Mouse (Mus musculus): Measurements from ENCODE around the gene Fxyd3. TPM values are rescaled to one million over a fixed set of nuclear protein-coding genes. Genes with fewer than 3 reads are reported as not detected.

Fxyd3 gene
- polyA plus RNA-seq, 1 experiment from 2014 or later: 34.0 TPM

- no peak overlapping the region for H3K4me2 ChIP-seq
- H3K36me3 ChIP-seq (ENCODE audit: insufficient read depth): no peaks in the 10 kb centered on the region
- H3K4me3 ChIP-seq (ENCODE audit: low read depth, low read length): no peak overlapping the region
- no peak for ATAC-seq (ENCODE audit: insufficient read depth)
- no peaks in the 10 kb centered on the region for H3K27me3 ChIP-seq (ENCODE audit: insufficient read depth, low read length)
- DNase-seq: no peak
- 0 out of 2 replicates have a peak, but pooled peaks cover 3% of the 10 kb centered on the region for H3K4me1 ChIP-seq (ENCODE audit: insufficient read depth)
- H3K9me3 ChIP-seq (ENCODE audit: low read depth, low read length): no peaks in the 10 kb centered on the region
- TF ChIP-seq CTCF (IDR thresholded peaks at IDR 0.05; ENCODE audit: low read depth): no peak
- H3K9ac ChIP-seq: no peak overlapping the region
- no peak overlapping the region for H3K27ac ChIP-seq (ENCODE audit: low read depth)
Measured at GRCm38 (mm10) chr7:31073546-31073945, 3.0 kb downstream of the Fxyd3 start.

GRCm38 (mm10) chr7:31072326-31072725 is 4.2 kb downstream of the Fxyd3 start:
- H3K9me3 ChIP-seq (ENCODE audit: low read depth, low read length): no peaks in the 10 kb centered on the region
- no peak overlapping the region for H3K4me2 ChIP-seq
- ATAC-seq (ENCODE audit: insufficient read depth) (no peak), DNase-seq (no peak)
- TF ChIP-seq CTCF (IDR thresholded peaks at IDR 0.05; ENCODE audit: low read depth): no peak
- no peak overlapping the region for H3K9ac ChIP-seq
- no peaks in the 10 kb centered on the region for H3K27me3 ChIP-seq (ENCODE audit: insufficient read depth, low read length)
- H3K27ac ChIP-seq (ENCODE audit: low read depth): no peak overlapping the region
- H3K4me3 ChIP-seq (ENCODE audit: low read depth, low read length): no peak overlapping the region
- 34% methylated on average over 9 of the region's 9 CpGs for WGBS
- H3K4me1 ChIP-seq (ENCODE audit: insufficient read depth): peaks cover 3% of the 10 kb centered on the region; the same call in 1 of the 2 replicates
- H3K36me3 ChIP-seq (ENCODE audit: insufficient read depth): no peaks in the 10 kb centered on the region

GRCm38 (mm10) chr7:31070324-31070723 is 6.2 kb downstream of the Fxyd3 start:
- TF ChIP-seq CTCF (IDR thresholded peaks at IDR 0.05; ENCODE audit: low read depth): no peak
- ATAC-seq (ENCODE audit: insufficient read depth): no peak
- H3K4me1 ChIP-seq (ENCODE audit: insufficient read depth): peaks cover 3% of the 10 kb centered on the region; the same call in 1 of the 2 replicates
- 75% methylated on average over 6 of the region's 6 CpGs for WGBS
- H3K36me3 ChIP-seq (ENCODE audit: insufficient read depth): no peaks in the 10 kb centered on the region
- H3K4me3 ChIP-seq (ENCODE audit: low read depth, low read length): no peak overlapping the region
- H3K27me3 ChIP-seq (ENCODE audit: insufficient read depth, low read length): no peaks in the 10 kb centered on the region
- H3K27ac ChIP-seq (ENCODE audit: low read depth): no peak overlapping the region
- no peaks in the 10 kb centered on the region for H3K9me3 ChIP-seq (ENCODE audit: low read depth, low read length)
- no peak for DNase-seq
- no peak overlapping the region for H3K9ac ChIP-seq
- H3K4me2 ChIP-seq: no peak overlapping the region

GRCm38 (mm10) chr7:31069491-31069890 is 7.0 kb downstream of the Fxyd3 start:
- Histone ChIP-seq H3K27ac (ENCODE audit: low read depth) (no peak overlapping the region), H3K27me3 (ENCODE audit: insufficient read depth, low read length) (no peaks in the 10 kb centered on the region), H3K9me3 (ENCODE audit: low read depth, low read length) (no peaks in the 10 kb centered on the region), H3K4me3 (ENCODE audit: low read depth, low read length) (no peak overlapping the region), H3K4me2 (no peak overlapping the region), H3K9ac (no peak overlapping the region), H3K36me3 (ENCODE audit: insufficient read depth) (no peaks in the 10 kb centered on the region), H3K4me1 (ENCODE audit: insufficient read depth) (peaks cover 3% of the 10 kb centered on the region; the same call in 1 of the 2 replicates)
- DNase-seq: no peak
- 83% methylated on average over 14 of the region's 14 CpGs for WGBS
- TF ChIP-seq CTCF (IDR thresholded peaks at IDR 0.05; ENCODE audit: low read depth): no peak
- ATAC-seq (ENCODE audit: insufficient read depth): no peak

GRCm38 (mm10) chr7:31067836-31068235 is 8.7 kb downstream of the Fxyd3 start:
- Histone ChIP-seq H3K27me3 (ENCODE audit: insufficient read depth, low read length) (no peaks in the 10 kb centered on the region), H3K4me2 (no peak overlapping the region), H3K27ac (ENCODE audit: low read depth) (no peak overlapping the region), H3K36me3 (ENCODE audit: insufficient read depth) (no peaks in the 10 kb centered on the region), H3K4me3 (ENCODE audit: low read depth, low read length) (no peak overlapping the region), H3K4me1 (ENCODE audit: insufficient read depth) (peaks cover 3% of the 10 kb centered on the region; the same call in 1 of the 2 replicates), H3K9me3 (ENCODE audit: low read depth, low read length) (no peaks in the 10 kb centered on the region), H3K9ac (no peak overlapping the region)
- no peak for TF ChIP-seq CTCF (IDR thresholded peaks at IDR 0.05; ENCODE audit: low read depth)
- WGBS: 28% methylated on average over 5 of the region's 5 CpGs
- DNase-seq: peak; percentile 74
- peak; percentile 61 for ATAC-seq (ENCODE audit: insufficient read depth)

- no peaks in the 10 kb centered on the region; the same call in 1 of the 2 replicates for H3K4me1 ChIP-seq (ENCODE audit: insufficient read depth)
- WGBS: 76% methylated on average over 12 of the region's 12 CpGs
- no peaks in the 10 kb centered on the region for H3K9me3 ChIP-seq (ENCODE audit: low read depth, low read length)
- H3K4me2 ChIP-seq: no peak overlapping the region
- H3K4me3 ChIP-seq (ENCODE audit: low read depth, low read length): no peak overlapping the region
- no peaks in the 10 kb centered on the region for H3K27me3 ChIP-seq (ENCODE audit: insufficient read depth, low read length)
- TF ChIP-seq CTCF (IDR thresholded peaks at IDR 0.05; ENCODE audit: low read depth): no peak
- DNase-seq: no peak
- no peak overlapping the region for H3K9ac ChIP-seq
- no peak overlapping the region for H3K27ac ChIP-seq (ENCODE audit: low read depth)
- H3K36me3 ChIP-seq (ENCODE audit: insufficient read depth): no peaks in the 10 kb centered on the region
- ATAC-seq (ENCODE audit: insufficient read depth): no peak
Measured at GRCm38 (mm10) chr7:31063074-31063560, 13.4 kb downstream of the Fxyd3 start.

GRCm38 (mm10) chr7:31060621-31061010 is 15.9 kb downstream of the Fxyd3 start:
- H3K4me3 ChIP-seq (ENCODE audit: low read depth, low read length): no peak overlapping the region
- no peak overlapping the region for H3K4me2 ChIP-seq

More at GRCm38 (mm10) chr7:31060621-31061010, 15.9 kb downstream of the Fxyd3 start:
- no peak overlapping the region for H3K9ac ChIP-seq
- no peaks in the 10 kb centered on the region for H3K36me3 ChIP-seq (ENCODE audit: insufficient read depth)
- WGBS: 82% methylated on average over 7 of the region's 7 CpGs
- DNase-seq (no peak), ATAC-seq (ENCODE audit: insufficient read depth) (no peak)
- TF ChIP-seq CTCF (IDR thresholded peaks at IDR 0.05; ENCODE audit: low read depth): no peak
- no peaks in the 10 kb centered on the region for H3K27me3 ChIP-seq (ENCODE audit: insufficient read depth, low read length)
- H3K9me3 ChIP-seq (ENCODE audit: low read depth, low read length): no peaks in the 10 kb centered on the region
- no peaks in the 10 kb centered on the region for H3K4me1 ChIP-seq (ENCODE audit: insufficient read depth)
- no peak overlapping the region for H3K27ac ChIP-seq (ENCODE audit: low read depth)

All from lung, embryonic 14.5 days (tissue).